Mouse (Mus musculus) common myeloid progenitor, adult 5-6 weeks (primary cell): ENCODE data around the gene Atp2b4. TPM values are rescaled to one million over a fixed set of nuclear protein-coding genes. Genes with fewer than 3 reads are reported as not detected.
"Not testable (repeated sequence)": the region's sequence is repeated elsewhere in the genome, so short reads cannot be mapped to it uniquely, and the experiment has no call there.

ENCODE experiments used
- ATAC-seq: replicated peaks from 2 replicates; pipeline ENCODE4 v1.8.0; 2016; ENCODE audit warnings: low read depth, mild to moderate bottlenecking, moderate TSS enrichment, inconsistent platforms; ENCODE audit not compliant: poor library complexity, severe bottlenecking
- total RNA-seq: library from RNA; stranded (forward); fragments of 200-1000, 187-1606 nt; gene quantifications from 2 replicates; pipeline ENCODE4 v1.2.3, GENCODE M21; 2017

Atp2b4 gene
- total RNA-seq, 1 experiment from 2014 or later: 63.4 TPM

- ATAC-seq: peak; percentile 54
These were observed 89.9 kb downstream of the Atp2b4 start for GRCm38 (mm10) chr1:133710895-133711294.

DNA sequence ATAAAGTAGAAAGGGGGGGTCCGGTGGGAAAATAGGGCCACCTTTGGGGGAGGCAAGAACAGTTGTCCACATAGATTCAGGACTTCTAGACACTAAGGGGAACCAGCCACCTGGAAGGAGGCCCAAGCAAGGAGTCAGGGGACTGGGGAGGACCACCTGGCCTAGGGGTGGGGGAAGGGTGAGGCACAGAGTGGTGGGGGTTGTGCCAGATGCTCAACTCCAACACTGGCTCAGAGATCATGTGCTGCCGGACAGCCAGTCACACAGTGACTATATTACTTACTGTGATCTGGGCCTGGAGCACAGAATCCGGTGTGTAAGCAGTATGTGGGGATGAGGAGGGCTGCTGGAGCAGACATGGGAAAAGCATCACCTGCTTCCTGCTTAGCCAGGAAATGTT lies 91.5 kb downstream of the Atp2b4 start:
- no peak for ATAC-seq

GRCm38 (mm10) chr1:133701824-133702223 lies 99.0 kb downstream of the Atp2b4 start:
- ATAC-seq: not testable (repeated sequence)

GRCm38 (mm10) chr1:133697935-133698620 lies 102.8 kb downstream of the Atp2b4 start:
- ATAC-seq: no peak

GRCm38 (mm10) chr1:133695901-133696300 lies 104.9 kb downstream of the Atp2b4 start:
- ATAC-seq: no peak

DNA sequence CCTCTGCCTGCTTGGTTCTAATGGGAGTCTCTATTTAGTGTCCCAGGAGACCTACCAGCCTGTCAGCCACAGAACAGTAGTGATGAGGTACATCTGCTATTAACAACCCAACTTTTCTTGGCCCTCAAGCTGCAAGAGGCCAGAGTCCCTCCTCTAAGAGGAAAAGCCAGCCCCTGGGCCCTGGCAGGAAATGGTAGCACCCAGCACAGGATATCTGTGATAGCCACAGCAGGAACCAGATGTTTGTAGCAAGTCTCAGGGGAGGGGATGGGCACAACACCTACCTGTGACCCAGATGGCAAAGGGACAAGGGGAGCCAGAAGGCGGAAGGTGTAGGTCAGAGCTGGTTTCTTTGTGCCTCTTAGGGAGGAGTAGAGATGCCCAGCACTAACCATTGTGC lies 106.0 kb downstream of the Atp2b4 start:
- peak; percentile 80 for ATAC-seq

- ATAC-seq: no peak
These were observed 106.5 kb downstream of the Atp2b4 start for GRCm38 (mm10) chr1:133694301-133694700.

- no peak for ATAC-seq
These were observed 107.2 kb downstream of the Atp2b4 start for GRCm38 (mm10) chr1:133693536-133694114.

- no peak for ATAC-seq
These were observed 108.6 kb downstream of the Atp2b4 start for GRCm38 (mm10) chr1:133692195-133692594.

GRCm38 (mm10) chr1:133691046-133691445 lies 109.8 kb downstream of the Atp2b4 start:
- ATAC-seq: no peak

DNA sequence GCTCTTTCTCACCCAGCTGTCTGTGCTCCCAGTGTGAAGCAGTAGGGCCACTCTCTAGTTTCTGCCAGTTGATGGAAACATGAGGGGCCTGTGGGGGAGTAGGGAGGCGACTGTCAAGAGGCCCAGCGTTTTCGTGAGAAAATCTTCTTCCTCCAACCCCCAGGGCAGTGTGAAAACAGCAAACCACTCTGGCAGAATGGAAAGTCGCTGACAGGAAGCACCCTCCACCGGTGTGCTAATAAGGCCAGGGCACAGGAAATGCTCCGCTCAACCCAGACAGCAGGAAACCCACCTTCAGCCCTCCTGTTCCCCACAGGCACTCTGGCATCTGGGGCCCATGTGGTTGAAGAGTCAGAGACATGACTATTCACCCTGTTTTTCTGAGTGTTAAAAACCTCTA lies 110.9 kb downstream of the Atp2b4 start, which contains the start of gene Lax1:
Lax1 (minus strand) TSS at position 212 of the 400 bp plus-strand sequence.
- ATAC-seq: peak; percentile 64

DNA sequence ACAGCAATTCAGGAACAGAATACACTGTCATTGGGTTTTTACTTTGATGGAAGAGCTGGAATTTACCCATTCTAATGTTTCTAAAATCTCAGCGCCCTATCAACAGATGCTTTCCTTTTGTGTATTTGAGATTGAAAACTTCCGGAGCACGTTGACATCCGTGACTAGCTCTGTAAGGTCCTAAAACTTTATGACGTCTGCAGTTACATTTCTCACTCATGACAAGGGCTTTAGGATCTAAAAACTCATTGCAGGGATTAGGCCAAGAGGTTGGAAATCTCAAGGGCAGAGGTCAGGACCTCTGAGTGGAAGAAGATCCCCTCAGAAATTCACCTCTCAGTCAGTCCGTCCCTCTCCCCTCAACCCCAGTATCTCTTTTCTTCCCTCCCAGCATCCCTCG lies 112.5 kb downstream of the Atp2b4 start:
- ATAC-seq: no peak

GRCm38 (mm10) chr1:133685749-133686519 lies 114.9 kb downstream of the Atp2b4 start:
- peak; percentile 51 for ATAC-seq

DNA sequence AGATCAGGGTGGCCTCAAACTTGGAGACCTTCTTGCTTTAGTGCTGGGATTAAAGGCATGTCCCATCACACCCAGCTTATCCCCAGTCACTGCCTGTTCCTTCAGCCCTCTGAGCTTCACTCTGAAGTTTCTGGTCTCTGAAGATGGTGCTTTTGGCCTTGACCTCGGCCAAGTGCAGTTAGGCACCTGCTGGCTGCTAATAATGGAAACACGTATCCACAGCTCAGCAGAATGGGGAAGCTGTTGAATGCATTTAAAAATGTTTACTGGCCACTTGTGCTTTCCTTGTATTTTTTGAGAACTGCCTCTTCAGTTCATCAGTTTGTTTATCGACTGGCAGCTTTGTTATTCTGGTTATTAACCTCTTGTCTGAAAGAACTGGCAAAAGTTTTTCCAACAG lies 129.0 kb downstream of the Atp2b4 start:
- ATAC-seq: no peak

DNA sequence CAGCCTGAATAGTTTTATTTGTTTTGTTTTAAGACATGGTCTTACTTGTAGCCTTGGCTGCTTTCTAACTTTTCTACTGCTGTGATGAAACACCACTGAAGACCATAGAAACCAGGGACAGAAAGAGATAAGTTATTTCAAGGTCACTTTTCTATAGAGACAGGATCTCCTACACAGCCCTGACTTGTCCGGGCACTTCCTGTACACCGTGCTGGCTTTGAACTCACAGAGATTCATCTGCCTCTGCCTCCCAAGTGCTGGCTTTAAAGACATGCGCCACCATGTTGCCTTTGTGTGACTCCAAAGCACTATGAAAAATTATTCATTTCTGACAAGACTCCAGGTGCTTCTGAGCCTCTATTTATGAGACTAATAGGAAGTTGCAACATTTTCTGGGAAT lies 129.6 kb downstream of the Atp2b4 start:
- ATAC-seq: no peak

- no peak for ATAC-seq
These were observed 130.1 kb downstream of the Atp2b4 start for GRCm38 (mm10) chr1:133670776-133671175.

- ATAC-seq: no peak
These were observed 130.7 kb downstream of the Atp2b4 start for GRCm38 (mm10) chr1:133670190-133670589.

DNA sequence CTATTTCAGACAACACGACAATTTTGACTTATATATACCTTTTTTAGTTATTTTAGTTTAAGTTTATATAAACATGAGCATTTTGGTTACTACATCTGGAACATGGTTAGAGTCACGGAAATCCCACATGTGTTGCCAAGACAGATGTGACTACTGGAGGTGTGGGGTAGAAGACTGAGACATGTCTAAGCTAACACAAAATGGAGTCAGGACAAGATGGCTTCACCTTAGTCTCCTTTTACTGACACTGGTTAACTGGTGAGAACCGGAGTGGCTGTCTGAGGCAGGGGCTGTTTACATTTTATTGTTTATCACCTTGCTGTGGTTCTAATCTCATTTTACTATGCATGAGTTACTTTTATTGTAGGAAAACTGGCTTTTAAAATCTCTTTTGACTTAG lies 132.2 kb downstream of the Atp2b4 start:
- ATAC-seq: no peak

DNA sequence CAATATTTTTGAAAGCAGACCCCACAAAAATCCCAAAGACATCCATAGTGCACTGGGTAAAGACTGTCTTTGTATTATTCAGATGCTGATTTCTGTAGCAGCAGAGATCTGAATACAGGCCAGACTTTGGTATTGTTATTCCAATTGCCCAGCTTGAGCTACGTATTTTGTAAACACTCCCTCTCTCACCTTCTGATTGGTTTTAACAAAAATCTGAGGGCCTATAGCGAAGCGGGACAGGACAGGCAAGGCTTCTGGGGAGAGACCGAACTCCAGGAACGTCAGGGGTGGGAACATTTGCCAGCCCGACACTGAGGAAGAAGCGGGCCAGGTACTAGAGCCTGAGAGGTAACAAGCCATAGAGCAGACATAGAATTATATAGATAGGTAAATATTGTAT lies 133.1 kb downstream of the Atp2b4 start:
- no peak for ATAC-seq

- ATAC-seq: not testable (repeated sequence)
These were observed 135.1 kb downstream of the Atp2b4 start for GRCm38 (mm10) chr1:133665713-133666112.
